Mouse (Mus musculus): ENCODE results near the gene Rcor3. TPM values are rescaled to one million over a fixed set of nuclear protein-coding genes. Genes with fewer than 3 reads are reported as not detected.

Gene Rcor3
- polyA plus RNA-seq, 1 experiment, result 38.7 TPM

DNA sequence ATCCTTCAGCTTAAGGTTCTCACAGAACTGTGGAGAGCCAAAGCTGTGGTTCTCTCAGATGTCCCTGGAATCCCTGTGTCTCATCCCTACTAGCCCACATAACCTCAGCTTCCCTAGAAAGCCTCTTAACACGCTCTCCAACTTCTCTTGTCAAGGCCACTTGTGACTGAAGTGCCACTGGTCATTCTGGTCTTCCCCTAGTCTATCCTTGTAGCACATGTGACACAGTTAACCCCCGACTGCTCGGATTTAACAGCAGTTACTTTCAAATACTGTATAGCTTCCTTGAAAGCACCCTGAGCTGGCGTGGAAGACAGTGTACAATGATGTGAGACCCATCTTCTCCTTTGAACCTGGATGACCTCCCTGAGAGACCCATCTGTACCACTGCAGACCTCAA is 50.8 kb downstream of the Rcor3 start:
- Histone ChIP-seq H3K27ac (ENCODE audit: insufficient read depth, low read length) (no peak overlapping the region), H3K4me3 (replicated peaks; ENCODE audit: insufficient read depth, low read depth, low read length) (no peak overlapping the region), H3K27me3 (ENCODE audit: control insufficient read depth, insufficient read depth, low read length) (no peaks in the 10 kb centered on the region), H3K4me1 (ENCODE audit: control insufficient read depth, insufficient read depth, low read length) (no peaks in the 10 kb centered on the region)
- WGBS, result 86% methylated on average over 4 of the region's 4 CpGs
- no peak for DNase-seq
- TF ChIP-seq POLR2A (IDR thresholded peaks at IDR 0.05; ENCODE audit: borderline replicate concordance, insufficient read depth, low read length) (no peak), CTCF (IDR thresholded peaks at IDR 0.05; ENCODE audit: borderline replicate concordance, insufficient read depth, low read depth, low read length) (no peak)

DNA sequence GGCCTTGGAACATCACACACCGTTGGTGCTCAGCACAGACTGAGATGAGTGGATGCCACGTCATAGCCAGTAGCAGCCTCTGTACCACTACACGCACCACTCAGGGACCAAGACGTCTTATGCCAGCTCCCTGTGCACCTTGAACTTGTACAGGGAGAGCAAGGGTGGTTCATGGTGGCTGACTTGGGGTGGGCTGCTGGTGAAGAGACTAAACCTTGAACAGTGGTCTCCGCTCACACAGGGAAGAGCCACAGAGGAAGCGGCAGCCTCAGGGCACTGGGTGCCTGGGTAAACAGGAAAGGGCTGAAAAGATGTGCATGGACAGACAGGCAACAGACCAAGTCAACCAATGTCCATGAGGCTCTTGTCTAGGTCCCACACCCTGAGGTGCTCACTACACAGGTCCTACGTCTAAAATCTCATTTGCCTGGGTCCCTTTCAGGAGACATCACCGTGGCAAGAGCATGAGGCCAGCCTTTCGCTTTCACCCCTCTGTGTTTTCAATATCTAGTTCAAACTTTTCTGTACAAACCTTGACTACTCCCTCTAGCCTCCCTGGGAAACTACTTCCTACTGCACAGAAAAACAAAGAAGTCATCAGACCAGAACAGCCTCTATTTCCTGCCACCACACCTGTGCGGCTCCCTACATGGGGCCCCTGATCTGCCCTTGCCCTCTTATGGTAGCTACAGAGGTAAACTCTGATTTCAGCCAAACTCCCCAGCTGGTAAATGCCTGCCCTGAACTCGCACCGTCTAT is 51.4 kb downstream of the Rcor3 start:
- no peak overlapping the region for H3K4me3 ChIP-seq (replicated peaks; ENCODE audit: insufficient read depth, low read depth, low read length)
- no peaks in the 10 kb centered on the region for H3K27me3 ChIP-seq (ENCODE audit: control insufficient read depth, insufficient read depth, low read length)
- 88% methylated on average over 12 of the region's 12 CpGs for WGBS
- TF ChIP-seq CTCF (IDR thresholded peaks at IDR 0.05; ENCODE audit: borderline replicate concordance, insufficient read depth, low read depth, low read length) (no peak), POLR2A (IDR thresholded peaks at IDR 0.05; ENCODE audit: borderline replicate concordance, insufficient read depth, low read length) (no peak)
- no peak for DNase-seq
- no peak overlapping the region for H3K27ac ChIP-seq (ENCODE audit: insufficient read depth, low read length)
- no peaks in the 10 kb centered on the region for H3K4me1 ChIP-seq (ENCODE audit: control insufficient read depth, insufficient read depth, low read length)

DNA sequence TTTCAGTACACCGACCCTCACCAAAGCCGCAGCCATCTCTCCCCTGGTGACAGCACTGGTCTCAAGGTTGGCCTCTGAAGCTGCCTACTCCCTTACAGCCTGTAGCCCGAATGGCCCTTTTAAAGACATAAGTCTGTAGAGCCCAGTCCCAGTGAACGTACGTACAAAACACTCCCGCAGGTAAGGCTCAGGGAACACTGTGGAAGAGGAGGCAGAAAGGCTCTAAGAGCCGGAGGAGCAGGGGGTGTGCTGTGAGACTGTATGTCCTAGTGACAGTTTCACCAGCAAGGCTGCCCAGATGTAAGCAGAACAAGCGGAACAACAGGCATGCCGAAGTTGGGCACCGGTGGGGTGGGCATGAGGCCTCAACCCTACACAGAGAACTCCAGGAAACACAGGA is 52.6 kb downstream of the Rcor3 start:
- H3K4me1 ChIP-seq (ENCODE audit: control insufficient read depth, insufficient read depth, low read length), result no peaks in the 10 kb centered on the region
- H3K27ac ChIP-seq (ENCODE audit: insufficient read depth, low read length), result no peak overlapping the region
- H3K27me3 ChIP-seq (ENCODE audit: control insufficient read depth, insufficient read depth, low read length), result no peaks in the 10 kb centered on the region
- 90% methylated on average over 10 of the region's 10 CpGs for WGBS
- DNase-seq, result no peak
- no peak overlapping the region for H3K4me3 ChIP-seq (replicated peaks; ENCODE audit: insufficient read depth, low read depth, low read length)
- TF ChIP-seq CTCF (IDR thresholded peaks at IDR 0.05; ENCODE audit: borderline replicate concordance, insufficient read depth, low read depth, low read length) (no peak), POLR2A (IDR thresholded peaks at IDR 0.05; ENCODE audit: borderline replicate concordance, insufficient read depth, low read length) (no peak)

DNA sequence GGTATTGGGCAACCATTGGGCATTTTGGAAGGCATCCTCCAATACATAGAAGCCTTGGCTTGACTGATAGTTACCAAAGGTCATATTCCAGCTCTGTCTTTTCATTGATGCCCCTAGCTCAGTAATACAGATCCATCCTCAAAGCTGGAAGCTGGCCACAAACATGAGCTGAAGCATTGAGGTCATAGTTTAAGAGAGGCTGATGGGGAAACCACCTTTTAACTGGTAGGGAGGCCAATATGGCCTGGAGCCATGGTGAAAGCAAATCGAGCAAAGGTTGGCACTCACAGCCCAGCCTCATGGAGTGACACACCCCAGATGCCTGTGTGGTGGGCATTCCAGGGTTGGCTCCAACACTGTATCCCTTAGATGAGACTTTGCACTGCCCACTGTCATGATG is 55.2 kb downstream of the Rcor3 start:
- DNase-seq, result no peak
- 14% methylated on average over 1 of the region's 1 CpGs for WGBS
- Histone ChIP-seq H3K27me3 (ENCODE audit: control insufficient read depth, insufficient read depth, low read length) (no peaks in the 10 kb centered on the region), H3K27ac (ENCODE audit: insufficient read depth, low read length) (no peak overlapping the region), H3K4me1 (ENCODE audit: control insufficient read depth, insufficient read depth, low read length) (no peaks in the 10 kb centered on the region), H3K4me3 (replicated peaks; ENCODE audit: insufficient read depth, low read depth, low read length) (no peak overlapping the region)
- TF ChIP-seq POLR2A (IDR thresholded peaks at IDR 0.05; ENCODE audit: borderline replicate concordance, insufficient read depth, low read length) (no peak), CTCF (IDR thresholded peaks at IDR 0.05; ENCODE audit: borderline replicate concordance, insufficient read depth, low read depth, low read length) (no peak)

DNA sequence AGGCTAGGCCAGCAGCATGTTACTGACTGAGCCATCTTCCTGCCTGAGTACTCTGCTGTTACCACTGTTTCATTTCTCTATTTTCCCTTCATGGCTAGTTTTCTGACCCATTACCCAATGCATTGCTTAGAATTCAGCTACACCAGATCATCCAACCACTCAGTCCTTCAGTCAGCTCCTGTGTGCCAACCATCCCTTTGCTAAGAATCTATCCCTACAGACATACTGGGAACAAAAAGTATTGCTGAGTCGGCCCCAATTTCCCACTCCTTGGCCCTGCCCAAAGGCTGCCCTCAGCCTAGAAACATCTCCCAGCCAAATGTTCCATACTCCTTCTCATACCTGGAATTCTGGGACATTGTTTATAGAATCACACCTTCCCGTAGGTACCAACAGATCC is 56.7 kb downstream of the Rcor3 start:
- 87% methylated on average over 2 of the region's 2 CpGs for WGBS
- Histone ChIP-seq H3K27ac (ENCODE audit: insufficient read depth, low read length) (no peak overlapping the region), H3K27me3 (ENCODE audit: control insufficient read depth, insufficient read depth, low read length) (no peaks in the 10 kb centered on the region), H3K4me1 (ENCODE audit: control insufficient read depth, insufficient read depth, low read length) (no peaks in the 10 kb centered on the region), H3K4me3 (replicated peaks; ENCODE audit: insufficient read depth, low read depth, low read length) (no peak overlapping the region)
- DNase-seq, result no peak
- TF ChIP-seq POLR2A (IDR thresholded peaks at IDR 0.05; ENCODE audit: borderline replicate concordance, insufficient read depth, low read length) (no peak), CTCF (IDR thresholded peaks at IDR 0.05; ENCODE audit: borderline replicate concordance, insufficient read depth, low read depth, low read length) (no peak)

DNA sequence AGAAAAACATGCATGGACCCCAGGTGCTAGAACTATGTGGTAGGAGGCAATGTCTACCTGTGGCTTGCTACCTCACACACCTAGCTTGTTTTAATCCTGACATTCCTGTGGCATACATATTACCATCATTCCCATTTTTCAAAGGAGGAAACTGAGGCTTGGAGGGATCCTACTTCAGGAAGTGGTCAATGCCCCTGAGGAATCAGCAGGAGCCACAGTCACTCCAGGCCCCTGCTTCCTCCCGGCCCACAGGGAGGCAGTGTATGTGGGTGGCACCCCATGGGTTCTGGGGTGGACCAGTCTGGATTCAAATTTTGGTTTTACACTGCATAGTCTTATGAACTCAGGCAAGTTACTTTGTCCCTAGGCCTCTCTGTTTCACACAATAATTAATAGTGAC is 58.7 kb downstream of the Rcor3 start:
- no peaks in the 10 kb centered on the region for H3K4me1 ChIP-seq (ENCODE audit: control insufficient read depth, insufficient read depth, low read length)
- no peak for DNase-seq
- no peaks in the 10 kb centered on the region for H3K27me3 ChIP-seq (ENCODE audit: control insufficient read depth, insufficient read depth, low read length)
- H3K4me3 ChIP-seq (replicated peaks; ENCODE audit: insufficient read depth, low read depth, low read length), result no peak overlapping the region
- no peak for TF ChIP-seq CTCF (IDR thresholded peaks at IDR 0.05; ENCODE audit: borderline replicate concordance, insufficient read depth, low read depth, low read length)
- no peak for TF ChIP-seq POLR2A (IDR thresholded peaks at IDR 0.05; ENCODE audit: borderline replicate concordance, insufficient read depth, low read length)
- WGBS, result 87% methylated on average over 1 of the region's 1 CpGs
- H3K27ac ChIP-seq (ENCODE audit: insufficient read depth, low read length), result no peak overlapping the region

DNA sequence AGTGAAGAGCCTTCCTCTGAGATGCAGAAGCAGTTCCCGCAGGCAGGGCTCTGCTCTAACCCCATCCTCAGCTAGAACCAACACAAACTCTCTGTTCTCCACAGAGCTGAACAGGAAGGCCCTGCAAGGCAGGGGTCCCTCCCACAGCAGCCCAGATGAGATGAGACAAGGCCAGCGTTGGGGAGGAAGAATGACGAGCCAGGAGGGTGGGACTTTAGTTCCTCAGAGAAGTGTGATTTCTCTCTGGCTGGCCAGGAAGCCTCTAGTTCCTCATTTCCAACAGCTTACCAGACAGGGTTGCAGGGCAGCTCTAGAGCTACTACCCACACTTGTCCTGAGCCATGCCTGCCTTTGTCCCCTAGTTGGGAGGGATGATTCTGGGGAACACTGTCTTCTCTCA is 59.5 kb downstream of the Rcor3 start:
- TF ChIP-seq CTCF (IDR thresholded peaks at IDR 0.05; ENCODE audit: borderline replicate concordance, insufficient read depth, low read depth, low read length) (no peak), POLR2A (IDR thresholded peaks at IDR 0.05; ENCODE audit: borderline replicate concordance, insufficient read depth, low read length) (no peak)
- Histone ChIP-seq H3K4me1 (ENCODE audit: control insufficient read depth, insufficient read depth, low read length) (no peaks in the 10 kb centered on the region), H3K27ac (ENCODE audit: insufficient read depth, low read length) (no peak overlapping the region), H3K4me3 (replicated peaks; ENCODE audit: insufficient read depth, low read depth, low read length) (no peak overlapping the region), H3K27me3 (ENCODE audit: control insufficient read depth, insufficient read depth, low read length) (no peaks in the 10 kb centered on the region)
- WGBS, result 61% methylated on average over 3 of the region's 3 CpGs
- DNase-seq, result no peak

DNA sequence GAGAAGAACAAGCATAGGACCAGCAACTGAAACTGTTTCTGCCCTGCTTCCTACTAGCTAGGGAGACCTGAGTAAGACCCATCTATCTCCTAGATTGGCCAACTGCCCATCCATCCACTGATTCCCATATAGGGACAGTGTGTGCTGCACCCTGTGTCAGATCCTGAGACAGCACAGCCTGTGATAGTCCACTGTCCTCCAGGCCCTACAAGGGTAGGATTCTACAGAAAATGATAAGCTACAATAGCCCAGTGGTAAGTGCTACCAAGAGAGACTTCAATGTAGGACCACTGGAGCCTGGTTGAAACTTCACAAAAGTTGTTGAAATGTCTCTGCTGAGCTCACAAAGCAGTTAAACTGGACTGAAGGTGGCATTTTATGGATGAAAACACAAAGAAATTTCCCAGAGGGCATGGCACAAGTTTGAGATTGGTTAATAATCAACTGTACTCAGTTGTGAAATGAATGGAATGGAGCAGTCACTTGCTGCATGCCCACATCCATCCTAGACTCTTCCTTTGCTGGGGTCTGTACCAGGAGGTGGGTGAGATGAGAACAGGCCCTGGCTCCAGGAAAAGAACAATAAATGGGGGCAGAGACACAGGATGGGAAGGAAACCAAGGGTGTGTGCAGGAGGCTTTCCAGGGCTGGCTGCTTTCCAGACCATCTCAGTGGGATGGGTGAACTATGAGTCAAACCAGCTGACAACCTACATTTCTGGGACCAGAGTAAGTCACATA is 60.9 kb downstream of the Rcor3 start:
- DNase-seq, result no peak
- H3K4me1 ChIP-seq (ENCODE audit: control insufficient read depth, insufficient read depth, low read length), result no peaks in the 10 kb centered on the region
- H3K27ac ChIP-seq (ENCODE audit: insufficient read depth, low read length), result no peak overlapping the region
- TF ChIP-seq CTCF (IDR thresholded peaks at IDR 0.05; ENCODE audit: borderline replicate concordance, insufficient read depth, low read depth, low read length) (no peak), POLR2A (IDR thresholded peaks at IDR 0.05; ENCODE audit: borderline replicate concordance, insufficient read depth, low read length) (no peak)
- no peaks in the 10 kb centered on the region for H3K27me3 ChIP-seq (ENCODE audit: control insufficient read depth, insufficient read depth, low read length)
- H3K4me3 ChIP-seq (replicated peaks; ENCODE audit: insufficient read depth, low read depth, low read length), result no peak overlapping the region
